Mouse (Mus musculus): Measurements from ENCODE around the gene Ahnak. TPM values are rescaled to one million over a fixed set of nuclear protein-coding genes. Genes with fewer than 3 reads are reported as not detected.
"Not testable (repeated sequence)": the region's sequence is repeated elsewhere in the genome, so short reads cannot be mapped to it uniquely, and the experiment has no call there.

Gene Ahnak
- polyA plus RNA-seq, 1 experiment from 2014 or later, result 10.6 TPM

DNA sequence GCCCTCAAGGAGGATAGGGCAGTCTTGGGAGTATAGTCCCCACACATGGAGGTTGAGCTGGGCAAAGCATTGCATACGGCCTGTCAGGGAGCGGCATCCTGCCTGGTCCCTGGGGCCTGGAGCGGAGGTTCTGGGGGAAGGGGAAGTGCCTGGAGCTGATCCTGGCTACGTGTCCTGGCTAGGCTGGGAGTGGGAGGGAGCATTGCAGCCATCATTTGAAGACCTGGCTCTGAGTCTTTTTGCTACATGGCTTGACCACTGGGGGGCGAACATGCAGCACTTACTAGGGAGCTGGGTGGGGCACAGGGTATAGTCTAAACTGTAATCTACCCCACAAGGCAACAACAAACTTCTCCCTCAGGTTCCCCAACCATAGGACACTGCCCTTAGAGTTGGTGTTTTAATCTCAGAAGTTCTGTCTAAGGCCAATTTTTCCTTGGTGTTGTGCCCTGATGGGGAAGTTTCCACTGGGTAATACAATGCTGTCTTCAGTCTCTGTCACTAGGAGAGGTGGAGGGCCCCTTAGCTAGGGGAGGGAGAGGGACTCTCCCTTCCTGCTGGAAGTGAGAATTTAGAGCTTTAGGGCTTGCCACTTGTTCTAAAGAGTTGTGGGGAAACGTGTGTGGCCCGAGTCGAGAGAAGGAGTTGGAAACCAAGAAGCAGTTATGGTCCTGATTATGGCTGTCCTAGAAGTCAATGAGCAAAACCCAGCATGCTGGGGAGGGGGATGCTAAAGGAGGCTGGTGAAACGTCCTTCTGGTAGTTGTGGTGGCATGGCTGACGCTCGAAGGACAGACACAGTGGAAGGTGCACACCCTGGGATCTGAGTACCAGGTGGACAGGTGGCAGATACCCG, 3.9 kb downstream of the Ahnak start:
- Histone ChIP-seq H3K27ac (replicated peaks; ENCODE audit: low read depth, low read length) (no peak overlapping the region), H3K36me3 (replicated peaks; ENCODE audit: control insufficient read depth, insufficient read depth, low read depth, low read length) (no peaks in the 10 kb centered on the region), H3K4me2 (ENCODE audit: low read depth, low read length) (no peak overlapping the region), H3K9me3 (replicated peaks; ENCODE audit: control insufficient read depth, low read length) (no peaks in the 10 kb centered on the region), H3K27me3 (ENCODE audit: control insufficient read depth, insufficient read depth, low read length) (no peaks in the 10 kb centered on the region), H3K9ac (replicated peaks; ENCODE audit: low read length) (no peak overlapping the region), H3K4me1 (ENCODE audit: control insufficient read depth, insufficient read depth, low read length) (no peaks in the 10 kb centered on the region; the same call in 1 of the 2 replicates), H3K4me3 (ENCODE audit: low read depth, low read length) (no peak overlapping the region)
- ATAC-seq (replicated peaks; ENCODE audit: insufficient number of reproducible peaks, low FRiP score, low TSS enrichment, low read depth) (no peak), DNase-seq (ENCODE audit: low spot score) (peak; percentile 81)
- 31% methylated on average over 12 of the region's 12 CpGs for WGBS

- Histone ChIP-seq H3K27me3 (ENCODE audit: control insufficient read depth, insufficient read depth, low read length) (no peaks in the 10 kb centered on the region), H3K9me3 (replicated peaks; ENCODE audit: control insufficient read depth, low read length) (no peaks in the 10 kb centered on the region), H3K27ac (replicated peaks; ENCODE audit: low read depth, low read length) (no peak overlapping the region), H3K9ac (replicated peaks; ENCODE audit: low read length) (no peak overlapping the region), H3K4me1 (ENCODE audit: control insufficient read depth, insufficient read depth, low read length) (no peaks in the 10 kb centered on the region; the same call in 1 of the 2 replicates), H3K36me3 (replicated peaks; ENCODE audit: control insufficient read depth, insufficient read depth, low read depth, low read length) (no peaks in the 10 kb centered on the region), H3K4me3 (ENCODE audit: low read depth, low read length) (no peak overlapping the region), H3K4me2 (ENCODE audit: low read depth, low read length) (no peak overlapping the region)
- ATAC-seq (replicated peaks; ENCODE audit: insufficient number of reproducible peaks, low FRiP score, low TSS enrichment, low read depth) (no peak), DNase-seq (ENCODE audit: low spot score) (no peak)
- 54% methylated on average over 2 of the region's 2 CpGs for WGBS
These were observed 4.5 kb downstream of the Ahnak start for GRCm38 (mm10) chr19:8993625-8993912.

DNA sequence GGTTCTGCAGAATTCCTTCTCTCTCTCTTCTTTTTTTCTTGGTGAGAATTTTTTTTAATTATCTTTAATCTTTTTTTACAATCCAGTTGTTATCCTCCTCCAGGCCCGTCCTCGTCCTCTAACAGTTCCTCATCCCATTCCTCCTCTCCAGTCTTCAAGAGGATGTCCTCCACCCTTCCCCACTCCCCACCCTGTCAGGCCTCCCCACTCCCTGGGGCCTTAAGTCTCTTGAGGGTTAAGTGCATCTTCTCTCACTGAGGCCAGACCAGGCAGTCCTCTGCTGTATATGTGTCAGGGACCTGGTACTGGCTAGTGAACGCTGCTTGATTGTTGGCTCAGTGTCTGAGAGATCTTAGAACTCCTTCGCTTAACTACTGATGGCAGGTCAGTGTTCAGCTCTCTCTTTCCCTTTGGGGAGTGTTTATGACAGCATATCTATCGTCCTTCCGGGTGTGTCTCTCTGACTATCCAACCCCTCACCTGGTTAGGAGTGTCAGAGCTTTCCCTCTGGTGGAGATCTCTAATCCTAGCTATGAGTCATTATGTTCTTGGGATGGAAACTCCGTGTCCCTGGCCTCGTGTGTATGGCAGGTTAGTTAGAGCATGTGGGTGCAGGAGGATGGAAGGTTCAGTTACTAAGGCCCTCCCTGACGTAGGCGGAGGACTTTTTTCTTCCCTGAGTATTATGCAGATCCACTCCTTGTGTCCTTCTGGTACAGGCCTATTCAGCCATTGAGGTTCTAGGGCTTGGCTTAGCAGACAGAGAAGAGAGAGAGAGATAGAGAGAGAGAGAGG, 5.9 kb downstream of the Ahnak start:
- H3K27me3 ChIP-seq (ENCODE audit: control insufficient read depth, insufficient read depth, low read length), result no peaks in the 10 kb centered on the region
- no peak overlapping the region for H3K9ac ChIP-seq (replicated peaks; ENCODE audit: low read length)
- no peaks in the 10 kb centered on the region for H3K36me3 ChIP-seq (replicated peaks; ENCODE audit: control insufficient read depth, insufficient read depth, low read depth, low read length)
- H3K27ac ChIP-seq (replicated peaks; ENCODE audit: low read depth, low read length), result no peak overlapping the region
- WGBS, result 80% methylated on average over 10 of the region's 10 CpGs
- H3K4me2 ChIP-seq (ENCODE audit: low read depth, low read length), result no peak overlapping the region
- H3K4me3 ChIP-seq (ENCODE audit: low read depth, low read length), result no peak overlapping the region
- H3K4me1 ChIP-seq (ENCODE audit: control insufficient read depth, insufficient read depth, low read length), result no peaks in the 10 kb centered on the region; the same call in 1 of the 2 replicates
- ATAC-seq (replicated peaks; ENCODE audit: insufficient number of reproducible peaks, low FRiP score, low TSS enrichment, low read depth), result no peak
- no peaks in the 10 kb centered on the region for H3K9me3 ChIP-seq (replicated peaks; ENCODE audit: control insufficient read depth, low read length)
- DNase-seq (ENCODE audit: low spot score), result no peak

GRCm38 (mm10) chr19:8996601-8997000, 7.5 kb downstream of the Ahnak start:
- H3K4me2 ChIP-seq (ENCODE audit: low read depth, low read length), result no peak overlapping the region

DNA sequence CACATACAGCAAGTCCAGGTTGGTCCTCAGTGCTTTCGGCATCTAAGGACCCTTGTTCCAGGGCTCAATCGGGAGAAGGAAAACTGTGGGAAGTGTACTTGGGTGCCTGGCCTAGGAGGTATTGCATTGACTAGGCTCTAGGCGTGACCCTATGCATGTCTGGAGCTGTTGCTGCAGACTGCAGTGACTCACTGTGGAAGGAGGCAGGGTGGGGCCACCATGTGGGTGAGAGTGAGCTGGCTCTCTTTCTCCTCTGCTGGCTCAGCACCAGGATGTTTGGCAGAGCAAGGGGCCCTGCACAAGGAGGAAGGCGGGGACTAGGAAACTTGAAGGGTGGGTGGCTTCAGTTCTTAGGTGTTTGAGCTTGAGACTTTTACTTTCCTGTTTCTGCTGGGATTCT, 8.5 kb downstream of the Ahnak start:
- no peak overlapping the region for H3K4me3 ChIP-seq (ENCODE audit: low read depth, low read length)
- ATAC-seq (replicated peaks; ENCODE audit: insufficient number of reproducible peaks, low FRiP score, low TSS enrichment, low read depth), result 0 out of 2 replicates have a peak, but pooled peaks have one; percentile 45
- WGBS, result 65% methylated on average over 4 of the region's 4 CpGs
- DNase-seq (ENCODE audit: low spot score), result peak; percentile 38
- H3K27ac ChIP-seq (replicated peaks; ENCODE audit: low read depth, low read length), result no peak overlapping the region
- no peaks in the 10 kb centered on the region for H3K9me3 ChIP-seq (replicated peaks; ENCODE audit: control insufficient read depth, low read length)
- no peak overlapping the region for H3K9ac ChIP-seq (replicated peaks; ENCODE audit: low read length)
- H3K4me1 ChIP-seq (ENCODE audit: control insufficient read depth, insufficient read depth, low read length), result no peaks in the 10 kb centered on the region; the same call in 1 of the 2 replicates
- no peaks in the 10 kb centered on the region for H3K27me3 ChIP-seq (ENCODE audit: control insufficient read depth, insufficient read depth, low read length)
- H3K36me3 ChIP-seq (replicated peaks; ENCODE audit: control insufficient read depth, insufficient read depth, low read depth, low read length), result no peaks in the 10 kb centered on the region
- H3K4me2 ChIP-seq (ENCODE audit: low read depth, low read length), result no peak overlapping the region

More at GRCm38 (mm10) chr19:8996601-8997000, 7.5 kb downstream of the Ahnak start:
- DNase-seq (ENCODE audit: low spot score) (no peak), ATAC-seq (replicated peaks; ENCODE audit: insufficient number of reproducible peaks, low FRiP score, low TSS enrichment, low read depth) (no peak)
- Histone ChIP-seq H3K27ac (replicated peaks; ENCODE audit: low read depth, low read length) (no peak overlapping the region), H3K4me3 (ENCODE audit: low read depth, low read length) (no peak overlapping the region), H3K4me1 (ENCODE audit: control insufficient read depth, insufficient read depth, low read length) (no peaks in the 10 kb centered on the region; the same call in 1 of the 2 replicates), H3K27me3 (ENCODE audit: control insufficient read depth, insufficient read depth, low read length) (no peaks in the 10 kb centered on the region), H3K36me3 (replicated peaks; ENCODE audit: control insufficient read depth, insufficient read depth, low read depth, low read length) (no peaks in the 10 kb centered on the region), H3K9ac (replicated peaks; ENCODE audit: low read length) (no peak overlapping the region), H3K9me3 (replicated peaks; ENCODE audit: control insufficient read depth, low read length) (no peaks in the 10 kb centered on the region)
- 85% methylated on average over 6 of the region's 6 CpGs for WGBS

DNA sequence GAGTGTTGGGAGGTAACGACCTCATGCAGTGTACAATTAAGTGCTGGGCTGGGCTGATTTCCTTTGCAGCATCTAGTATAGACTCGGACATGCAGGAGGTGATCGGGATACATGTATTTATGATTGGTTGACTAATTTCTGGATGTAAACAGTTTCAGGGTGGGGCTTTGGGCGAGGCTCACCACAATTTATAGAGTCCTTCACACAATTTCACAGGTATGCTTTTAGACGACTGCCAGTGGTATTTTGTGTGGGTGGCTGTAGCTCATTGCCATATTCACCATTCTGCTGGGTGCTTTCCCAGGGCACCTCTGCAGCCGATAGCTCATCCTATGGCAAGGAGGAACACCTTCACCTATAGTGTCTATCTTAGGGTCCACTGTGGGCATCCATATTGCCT, 9.5 kb downstream of the Ahnak start:
- DNase-seq (ENCODE audit: low spot score), result no peak
- WGBS, result 84% methylated on average over 6 of the region's 6 CpGs

GRCm38 (mm10) chr19:8999223-8999622, 10.1 kb downstream of the Ahnak start:
- no peaks in the 10 kb centered on the region for H3K4me1 ChIP-seq (ENCODE audit: control insufficient read depth, insufficient read depth, low read length)
- H3K9me3 ChIP-seq (replicated peaks; ENCODE audit: control insufficient read depth, low read length), result no peaks in the 10 kb centered on the region
- no peak overlapping the region for H3K9ac ChIP-seq (replicated peaks; ENCODE audit: low read length)
- WGBS, result 89% methylated on average over 4 of the region's 4 CpGs
- no peak overlapping the region for H3K27ac ChIP-seq (replicated peaks; ENCODE audit: low read depth, low read length)
- H3K36me3 ChIP-seq (replicated peaks; ENCODE audit: control insufficient read depth, insufficient read depth, low read depth, low read length), result no peaks in the 10 kb centered on the region
- no peak overlapping the region for H3K4me2 ChIP-seq (ENCODE audit: low read depth, low read length)
- no peak overlapping the region for H3K4me3 ChIP-seq (ENCODE audit: low read depth, low read length)
- DNase-seq (ENCODE audit: low spot score) (no peak), ATAC-seq (replicated peaks; ENCODE audit: insufficient number of reproducible peaks, low FRiP score, low TSS enrichment, low read depth) (no peak)
- no peaks in the 10 kb centered on the region for H3K27me3 ChIP-seq (ENCODE audit: control insufficient read depth, insufficient read depth, low read length)

More for the DNA sequence above, 9.5 kb downstream of the Ahnak start:
- Histone ChIP-seq H3K4me2 (ENCODE audit: low read depth, low read length) (no peak overlapping the region), H3K4me3 (ENCODE audit: low read depth, low read length) (no peak overlapping the region), H3K36me3 (replicated peaks; ENCODE audit: control insufficient read depth, insufficient read depth, low read depth, low read length) (no peaks in the 10 kb centered on the region), H3K9ac (replicated peaks; ENCODE audit: low read length) (no peak overlapping the region), H3K27me3 (ENCODE audit: control insufficient read depth, insufficient read depth, low read length) (no peaks in the 10 kb centered on the region), H3K9me3 (replicated peaks; ENCODE audit: control insufficient read depth, low read length) (no peaks in the 10 kb centered on the region), H3K27ac (replicated peaks; ENCODE audit: low read depth, low read length) (no peak overlapping the region), H3K4me1 (ENCODE audit: control insufficient read depth, insufficient read depth, low read length) (no peaks in the 10 kb centered on the region)
- ATAC-seq (replicated peaks; ENCODE audit: insufficient number of reproducible peaks, low FRiP score, low TSS enrichment, low read depth), result no peak

GRCm38 (mm10) chr19:9006915-9007314, 17.8 kb downstream of the Ahnak start:
- H3K4me2 ChIP-seq (ENCODE audit: low read depth, low read length); H3K9me3 ChIP-seq (replicated peaks; ENCODE audit: control insufficient read depth, low read length); H3K27ac ChIP-seq (replicated peaks; ENCODE audit: low read depth, low read length); DNase-seq (ENCODE audit: low spot score); H3K27me3 ChIP-seq (ENCODE audit: control insufficient read depth, insufficient read depth, low read length); H3K9ac ChIP-seq (replicated peaks; ENCODE audit: low read length); ATAC-seq (replicated peaks; ENCODE audit: insufficient number of reproducible peaks, low FRiP score, low TSS enrichment, low read depth); H3K36me3 ChIP-seq (replicated peaks; ENCODE audit: control insufficient read depth, insufficient read depth, low read depth, low read length); H3K4me3 ChIP-seq (ENCODE audit: low read depth, low read length); H3K4me1 ChIP-seq (ENCODE audit: control insufficient read depth, insufficient read depth, low read length): not testable (repeated sequence)
- 93% methylated on average over 2 of the region's 2 CpGs for WGBS

Data from embryonic facial prominence, embryonic 11.5 days (tissue).